Mouse (Mus musculus): ENCODE results near the gene Rnf149. TPM values are rescaled to one million over a fixed set of nuclear protein-coding genes. Genes with fewer than 3 reads are reported as not detected.
"Not testable (repeated sequence)": the region's sequence is repeated elsewhere in the genome, so short reads cannot be mapped to it uniquely, and the experiment has no call there.

The Rnf149 gene
- polyA plus RNA-seq, 1 experiment: not detected

- WGBS: 82% methylated on average over 8 of the region's 8 CpGs
- Histone ChIP-seq H3K4me3 (ENCODE audit: insufficient read depth, low read depth, low read length) (no peak overlapping the region), H3K27ac (ENCODE audit: insufficient read depth, low read depth, low read length) (no peak overlapping the region), H3K4me1 (ENCODE audit: control insufficient read depth, insufficient read depth, low read length) (no peaks in the 10 kb centered on the region)
- TF ChIP-seq POLR2A (IDR thresholded peaks at IDR 0.05; ENCODE audit: insufficient read depth, low read depth, low read length): no peak
- TF ChIP-seq CTCF (IDR thresholded peaks at IDR 0.05; ENCODE audit: insufficient read depth, low read depth, low read length): no peak
Measured at GRCm38 (mm10) chr1:39608534-39608933, 31.3 kb upstream of the Rnf149 start.

DNA sequence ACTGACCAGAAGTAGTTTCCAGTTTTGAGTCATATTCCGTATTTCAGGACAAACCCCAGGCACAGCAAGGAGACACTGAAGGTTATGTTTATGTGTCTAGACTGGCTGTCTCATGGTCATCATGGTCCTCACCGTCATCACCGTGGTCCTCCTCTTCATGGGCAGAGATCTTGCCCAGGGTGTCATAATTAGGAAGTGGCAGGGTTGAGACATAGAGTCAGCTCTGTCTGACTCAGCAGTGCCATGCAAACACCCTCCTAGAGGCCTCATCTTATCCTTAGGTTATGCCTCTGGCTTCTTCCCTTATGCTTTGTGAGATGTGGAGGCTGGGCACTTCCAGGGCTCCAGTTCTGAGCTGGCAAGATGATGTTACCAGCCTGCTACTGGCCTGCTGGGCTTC is 25.3 kb upstream of the Rnf149 start:
- 96% methylated on average over 3 of the region's 3 CpGs for WGBS
- TF ChIP-seq CTCF (IDR thresholded peaks at IDR 0.05; ENCODE audit: insufficient read depth, low read depth, low read length) (no peak), POLR2A (IDR thresholded peaks at IDR 0.05; ENCODE audit: insufficient read depth, low read depth, low read length) (no peak)
- H3K4me3 ChIP-seq (ENCODE audit: insufficient read depth, low read depth, low read length): no peak overlapping the region
- no peak overlapping the region for H3K27ac ChIP-seq (ENCODE audit: insufficient read depth, low read depth, low read length)
- H3K4me1 ChIP-seq (ENCODE audit: control insufficient read depth, insufficient read depth, low read length): no peaks in the 10 kb centered on the region

- TF ChIP-seq POLR2A (IDR thresholded peaks at IDR 0.05; ENCODE audit: insufficient read depth, low read depth, low read length): no peak
- TF ChIP-seq CTCF (IDR thresholded peaks at IDR 0.05; ENCODE audit: insufficient read depth, low read depth, low read length): no peak
- H3K4me1 ChIP-seq (ENCODE audit: control insufficient read depth, insufficient read depth, low read length): no peaks in the 10 kb centered on the region
- H3K4me3 ChIP-seq (ENCODE audit: insufficient read depth, low read depth, low read length): no peak overlapping the region
- 18% methylated on average over 11 of the region's 11 CpGs for WGBS
- H3K27ac ChIP-seq (ENCODE audit: insufficient read depth, low read depth, low read length): no peak overlapping the region
Measured at GRCm38 (mm10) chr1:39598726-39599125, 21.5 kb upstream of the Rnf149 start.

DNA sequence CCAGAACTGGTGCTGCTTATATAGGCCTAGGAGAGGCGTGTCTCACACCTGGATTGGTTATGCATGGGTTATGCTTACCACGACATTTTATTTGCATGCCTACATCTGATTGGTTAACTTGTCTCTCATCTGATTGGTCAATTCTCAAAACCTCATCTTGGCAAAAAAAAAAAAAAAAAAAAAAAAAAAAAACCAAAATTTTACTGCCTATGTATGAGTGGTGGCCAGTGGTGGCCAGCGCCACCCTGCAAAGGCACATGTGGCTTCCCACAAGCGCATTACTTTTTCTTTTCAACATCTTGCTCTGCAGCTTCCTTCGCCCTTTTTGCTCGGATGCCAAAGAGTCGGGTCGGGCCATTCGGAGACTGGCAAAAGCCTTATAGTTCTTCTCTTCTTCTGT is 19.9 kb upstream of the Rnf149 start:
- H3K27ac ChIP-seq (ENCODE audit: insufficient read depth, low read depth, low read length): not testable (repeated sequence)
- WGBS: 91% methylated on average over 9 of the region's 9 CpGs

DNA sequence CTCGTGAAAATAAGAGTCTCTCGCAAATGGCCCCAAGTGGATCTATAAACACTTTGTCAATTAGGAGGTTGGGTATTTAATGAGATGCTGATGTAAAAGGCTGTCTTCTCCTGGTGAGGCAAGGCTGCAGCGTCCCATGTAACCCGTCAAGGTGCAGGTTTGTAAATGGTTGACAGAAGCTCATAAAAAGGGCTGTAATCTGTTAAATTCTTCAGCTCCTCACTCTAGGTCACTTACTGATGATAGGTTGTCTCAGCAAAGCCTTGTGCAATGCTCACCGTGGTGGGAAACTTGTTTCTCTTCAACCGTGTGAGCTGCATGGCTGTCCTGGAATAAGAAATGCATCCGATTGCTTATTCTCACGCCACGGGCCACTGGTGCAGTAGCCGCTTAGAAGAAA is 16.6 kb upstream of the Rnf149 start:
- no peak for TF ChIP-seq CTCF (IDR thresholded peaks at IDR 0.05; ENCODE audit: insufficient read depth, low read depth, low read length)
- Histone ChIP-seq H3K27ac (ENCODE audit: insufficient read depth, low read depth, low read length) (no peak overlapping the region), H3K4me3 (ENCODE audit: insufficient read depth, low read depth, low read length) (no peak overlapping the region), H3K4me1 (ENCODE audit: control insufficient read depth, insufficient read depth, low read length) (no peaks in the 10 kb centered on the region)
- 77% methylated on average over 10 of the region's 10 CpGs for WGBS

More for the DNA sequence above, 19.9 kb upstream of the Rnf149 start:
- H3K4me1 ChIP-seq (ENCODE audit: control insufficient read depth, insufficient read depth, low read length); H3K4me3 ChIP-seq (ENCODE audit: insufficient read depth, low read depth, low read length): not testable (repeated sequence)

- H3K4me3 ChIP-seq (ENCODE audit: insufficient read depth, low read depth, low read length): no peak overlapping the region
- TF ChIP-seq CTCF (IDR thresholded peaks at IDR 0.05; ENCODE audit: insufficient read depth, low read depth, low read length): no peak
- no peak for TF ChIP-seq POLR2A (IDR thresholded peaks at IDR 0.05; ENCODE audit: insufficient read depth, low read depth, low read length)
- no peak overlapping the region for H3K27ac ChIP-seq (ENCODE audit: insufficient read depth, low read depth, low read length)
- H3K4me1 ChIP-seq (ENCODE audit: control insufficient read depth, insufficient read depth, low read length): no peaks in the 10 kb centered on the region
- 85% methylated on average over 4 of the region's 4 CpGs for WGBS
Measured at GRCm38 (mm10) chr1:39592090-39592489, 14.9 kb upstream of the Rnf149 start.

GRCm38 (mm10) chr1:39591557-39591956 is 14.4 kb upstream of the Rnf149 start:
- not testable (repeated sequence) for H3K27ac ChIP-seq (ENCODE audit: insufficient read depth, low read depth, low read length); H3K4me3 ChIP-seq (ENCODE audit: insufficient read depth, low read depth, low read length); H3K4me1 ChIP-seq (ENCODE audit: control insufficient read depth, insufficient read depth, low read length)
- WGBS: 77% methylated on average over 1 of the region's 1 CpGs

GRCm38 (mm10) chr1:39590193-39590592 is 13.0 kb upstream of the Rnf149 start:
- Histone ChIP-seq H3K4me1 (ENCODE audit: control insufficient read depth, insufficient read depth, low read length) (no peaks in the 10 kb centered on the region), H3K4me3 (ENCODE audit: insufficient read depth, low read depth, low read length) (no peak overlapping the region), H3K27ac (ENCODE audit: insufficient read depth, low read depth, low read length) (no peak overlapping the region)
- TF ChIP-seq POLR2A (IDR thresholded peaks at IDR 0.05; ENCODE audit: insufficient read depth, low read depth, low read length) (no peak), CTCF (IDR thresholded peaks at IDR 0.05; ENCODE audit: insufficient read depth, low read depth, low read length) (no peak)
- 73% methylated on average over 5 of the region's 5 CpGs for WGBS

DNA sequence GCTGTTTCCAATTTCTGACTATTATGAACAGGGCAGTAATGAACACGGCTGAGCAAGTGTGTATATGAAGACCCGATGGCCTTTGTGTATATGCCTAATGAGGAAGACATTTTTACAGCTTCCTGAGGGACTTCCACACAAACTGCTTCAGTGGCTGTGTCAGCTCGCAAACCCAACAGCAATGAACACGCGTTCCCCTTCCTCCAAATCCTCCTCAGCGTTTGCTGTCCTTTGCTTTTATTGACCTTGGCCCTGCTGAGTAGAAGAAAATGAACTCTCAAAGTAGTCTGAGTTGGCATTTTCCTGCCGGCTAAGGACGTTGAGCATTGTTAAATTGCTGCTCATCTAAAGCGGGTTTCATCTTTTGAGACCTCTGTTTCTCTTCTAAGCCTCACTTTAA is 8.2 kb upstream of the Rnf149 start:
- WGBS: 86% methylated on average over 9 of the region's 9 CpGs
- no peak for TF ChIP-seq POLR2A (IDR thresholded peaks at IDR 0.05; ENCODE audit: insufficient read depth, low read depth, low read length)
- TF ChIP-seq CTCF (IDR thresholded peaks at IDR 0.05; ENCODE audit: insufficient read depth, low read depth, low read length): no peak
- H3K4me3 ChIP-seq (ENCODE audit: insufficient read depth, low read depth, low read length): no peak overlapping the region
- no peak overlapping the region for H3K27ac ChIP-seq (ENCODE audit: insufficient read depth, low read depth, low read length)
- H3K4me1 ChIP-seq (ENCODE audit: control insufficient read depth, insufficient read depth, low read length): no peaks in the 10 kb centered on the region

DNA sequence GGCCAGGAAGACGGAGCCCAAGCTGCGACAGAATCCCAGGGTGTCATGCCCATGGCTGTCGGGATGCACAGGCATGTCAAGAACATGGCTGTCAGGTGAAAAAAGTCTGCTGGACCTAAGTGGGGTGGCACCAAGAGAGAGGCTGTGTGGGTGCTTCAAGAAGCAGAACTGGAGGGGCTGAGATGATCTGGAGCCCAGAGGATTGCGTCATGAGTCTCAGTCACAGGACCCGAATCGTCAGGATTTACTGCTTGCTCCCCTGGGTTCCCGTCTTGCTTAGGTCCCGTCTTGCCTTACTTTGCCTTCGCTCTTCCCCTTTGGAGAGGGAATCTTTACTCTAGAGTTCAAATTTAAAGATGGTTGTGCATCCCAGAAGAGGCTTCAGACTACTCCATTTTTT is 6.0 kb upstream of the Rnf149 start:
- H3K4me1 ChIP-seq (ENCODE audit: control insufficient read depth, insufficient read depth, low read length): no peaks in the 10 kb centered on the region
- no peak overlapping the region for H3K27ac ChIP-seq (ENCODE audit: insufficient read depth, low read depth, low read length)
- no peak overlapping the region for H3K4me3 ChIP-seq (ENCODE audit: insufficient read depth, low read depth, low read length)
- whole genome bisulfite sequencing: 96% methylated on average over 9 of the region's 9 CpGs
- no peak for TF ChIP-seq POLR2A (IDR thresholded peaks at IDR 0.05; ENCODE audit: insufficient read depth, low read depth, low read length)
- TF ChIP-seq CTCF (IDR thresholded peaks at IDR 0.05; ENCODE audit: insufficient read depth, low read depth, low read length): no peak
